Mouse (Mus musculus): ENCODE measurements around the gene Ccdc149.

The Ccdc149 gene

GRCm38 (mm10) chr5:52370901-52371300, 100.4 kb downstream of the Ccdc149 start:
- no peak for DNase-seq (ENCODE audit: low read depth, low spot score)

DNA sequence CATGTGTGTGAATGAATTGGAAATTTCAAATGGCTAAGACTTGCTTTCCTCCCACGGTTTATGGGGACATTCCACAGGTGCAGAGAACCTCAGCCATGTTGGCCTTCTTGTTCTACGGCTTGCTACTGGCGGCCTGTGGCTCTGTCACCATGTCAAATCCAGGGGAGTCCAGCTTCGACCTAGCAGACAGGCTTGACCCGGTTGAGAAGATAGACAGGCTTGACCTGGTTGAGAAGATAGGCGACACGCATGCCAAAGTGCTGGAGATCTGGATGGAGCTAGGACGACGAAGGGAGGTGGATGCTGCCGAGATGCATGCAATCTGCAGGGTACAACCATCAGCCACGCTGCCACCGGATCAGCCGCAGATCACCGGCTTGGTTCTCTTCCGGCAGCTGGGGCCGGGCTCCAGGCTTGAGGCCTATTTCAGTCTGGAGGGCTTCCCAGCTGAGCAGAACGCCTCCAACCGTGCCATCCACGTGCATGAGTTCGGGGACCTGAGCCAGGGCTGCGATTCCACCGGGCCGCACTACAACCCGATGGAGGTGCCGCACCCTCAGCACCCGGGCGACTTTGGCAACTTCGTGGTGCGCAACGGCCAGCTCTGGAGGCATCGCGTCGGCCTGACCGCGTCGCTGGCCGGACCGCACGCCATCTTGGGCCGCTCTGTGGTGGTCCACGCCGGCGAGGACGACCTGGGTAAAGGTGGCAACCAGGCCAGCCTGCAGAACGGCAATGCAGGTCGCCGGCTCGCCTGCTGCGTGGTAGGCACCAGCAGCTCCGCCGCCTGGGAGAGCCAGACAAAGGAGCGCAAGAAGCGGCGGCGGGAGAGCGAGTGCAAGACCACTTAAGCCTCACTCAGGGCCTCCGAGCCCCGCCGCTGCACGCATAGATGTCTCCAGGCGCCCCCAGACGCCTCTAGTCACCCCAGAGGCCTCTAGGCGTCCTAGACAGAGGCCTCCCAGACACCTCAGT, 103.2 kb downstream of the Ccdc149 start:
- no peak for DNase-seq (ENCODE audit: low read depth, low spot score)

DNA sequence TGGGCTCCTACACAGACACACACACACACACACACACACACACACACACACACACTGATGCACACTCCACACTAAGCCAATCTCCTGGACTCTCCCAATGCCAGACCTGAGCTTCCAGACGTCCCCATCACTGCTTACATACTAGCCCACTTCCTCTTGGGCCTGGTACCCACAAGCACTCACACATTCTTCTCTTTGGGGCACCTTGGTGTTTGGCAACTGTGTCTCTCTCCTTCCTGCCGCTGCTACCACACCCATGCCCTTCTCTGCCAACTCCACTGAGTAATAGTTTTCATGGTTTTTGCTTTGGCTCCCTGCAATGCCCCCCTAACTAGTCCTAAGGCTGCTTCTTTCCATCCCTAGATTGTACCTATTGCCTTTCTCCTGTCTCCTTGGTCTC, 104.7 kb downstream of the Ccdc149 start:
- DNase-seq (ENCODE audit: low read depth, low spot score), result no peak

DNA sequence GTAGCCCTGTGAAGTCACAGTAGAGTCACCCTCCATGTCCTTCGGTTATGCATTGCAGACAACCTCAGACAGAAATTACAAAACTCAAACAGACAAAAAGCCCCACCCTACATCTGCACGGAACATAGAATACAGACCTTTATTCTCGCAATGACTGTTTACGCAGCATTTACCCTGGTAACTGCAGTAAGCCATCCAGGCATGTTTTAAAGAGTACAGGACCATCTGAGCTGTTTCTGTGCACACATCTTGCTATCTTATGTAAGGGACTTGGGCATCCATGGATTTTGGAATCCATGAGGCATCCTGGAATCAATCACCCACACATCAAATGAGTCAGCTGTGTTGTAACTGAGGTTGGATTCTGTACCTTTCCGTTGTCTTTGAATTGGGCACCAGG, 105.4 kb downstream of the Ccdc149 start:
- no peak for DNase-seq (ENCODE audit: low read depth, low spot score)

- DNase-seq (ENCODE audit: low read depth, low spot score), result no peak
These were observed 106.8 kb downstream of the Ccdc149 start for GRCm38 (mm10) chr5:52364521-52364920.

DNA sequence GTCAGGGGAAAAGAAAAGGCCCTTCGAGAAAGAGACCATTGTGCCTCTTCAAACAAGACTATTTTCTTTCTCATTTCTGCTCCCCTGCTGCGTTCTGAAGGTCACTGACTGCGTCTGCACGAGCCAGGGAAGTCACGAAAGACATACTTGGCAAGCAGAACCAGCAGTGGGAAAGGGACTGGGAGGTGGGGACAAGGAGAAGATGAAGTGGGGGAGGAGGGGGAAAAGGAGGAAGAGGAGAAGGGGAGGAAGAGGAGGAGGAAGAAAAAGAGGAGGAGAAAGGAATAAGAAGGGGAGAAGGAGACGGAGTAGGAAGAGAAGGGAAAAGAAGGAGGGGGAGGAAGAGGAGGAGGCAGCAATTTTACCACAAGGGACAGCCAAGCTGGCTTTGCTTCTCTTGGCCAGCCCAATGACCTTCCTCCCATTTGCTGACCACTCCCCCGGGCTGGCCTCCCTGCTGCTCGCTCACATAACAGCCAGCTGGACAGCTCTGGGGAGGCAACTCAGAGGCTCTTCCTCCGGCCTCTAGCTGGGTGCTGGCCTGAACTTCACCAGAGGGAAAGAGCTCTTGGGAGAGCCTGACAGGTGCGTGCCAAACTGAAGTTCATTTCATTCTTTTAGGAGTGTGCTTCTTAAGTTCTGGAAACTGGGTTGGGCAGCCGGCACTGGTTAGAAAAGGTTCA, 107.7 kb downstream of the Ccdc149 start, which contains the start of gene Sod3:
Gene Sod3 (plus strand): TSS at position 324 of the 683 bp plus-strand sequence.
- DNase-seq (ENCODE audit: low read depth, low spot score), result no peak

DNA sequence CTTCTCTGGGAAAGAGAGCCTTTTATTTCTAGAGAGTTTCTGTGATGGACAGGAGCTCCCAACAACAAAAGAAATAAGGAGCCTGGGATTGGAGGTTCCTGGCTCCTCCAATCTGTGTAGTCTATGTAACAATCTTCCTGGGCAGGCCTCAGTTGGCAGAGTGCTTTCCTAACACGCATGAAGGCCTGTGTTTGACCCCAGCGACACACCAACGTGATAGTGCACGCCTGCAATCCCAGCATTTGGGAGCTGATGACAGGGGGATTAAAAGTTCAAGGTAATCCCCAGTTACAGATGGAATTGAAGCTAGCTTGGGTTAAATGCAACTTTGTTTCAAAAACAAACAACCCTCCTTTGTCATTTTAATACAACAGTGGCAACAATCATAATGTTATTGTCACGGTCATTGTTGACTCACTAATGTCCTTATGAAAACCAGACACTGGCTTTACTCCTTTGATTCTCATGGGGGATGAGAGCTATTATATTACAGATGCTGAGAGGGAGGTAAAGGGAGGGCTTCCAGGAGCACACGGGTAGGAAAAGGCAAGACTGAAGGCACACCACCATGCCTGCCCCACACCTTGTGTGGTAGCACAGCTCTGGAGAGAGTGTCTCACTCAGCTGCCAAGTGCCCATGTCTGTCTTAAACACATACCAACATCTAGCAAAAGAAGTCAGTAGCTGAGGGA, 108.4 kb downstream of the Ccdc149 start:
- DNase-seq (ENCODE audit: low read depth, low spot score), result no peak

- no peak for DNase-seq (ENCODE audit: low read depth, low spot score)
These were observed 110.9 kb downstream of the Ccdc149 start for GRCm38 (mm10) chr5:52360286-52361049.

- no peak for DNase-seq (ENCODE audit: low read depth, low spot score)
These were observed 113.2 kb downstream of the Ccdc149 start for GRCm38 (mm10) chr5:52358120-52358519.

GRCm38 (mm10) chr5:52357175-52357754, 114.1 kb downstream of the Ccdc149 start:
- DNase-seq (ENCODE audit: low read depth, low spot score), result no peak

DNA sequence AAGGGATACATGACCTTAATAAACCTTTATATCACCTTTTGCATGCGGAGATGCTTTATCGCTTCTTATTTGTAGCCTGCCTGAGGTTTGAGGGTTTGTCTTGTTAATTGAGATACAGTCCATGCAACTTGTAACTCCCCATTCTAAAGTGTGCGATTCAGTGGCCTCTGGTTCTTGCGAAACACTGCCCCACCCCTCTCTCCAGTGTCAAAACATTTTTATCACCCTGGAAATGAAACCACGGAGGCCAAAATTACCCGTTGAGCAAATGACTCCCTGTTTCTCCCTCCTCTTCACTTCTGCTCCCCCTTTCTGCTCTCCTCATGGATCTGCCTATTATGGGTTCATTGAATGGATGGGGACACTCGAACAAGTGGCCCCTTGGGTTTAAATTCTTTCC, 115.7 kb downstream of the Ccdc149 start:
- DNase-seq (ENCODE audit: low read depth, low spot score), result no peak

DNA sequence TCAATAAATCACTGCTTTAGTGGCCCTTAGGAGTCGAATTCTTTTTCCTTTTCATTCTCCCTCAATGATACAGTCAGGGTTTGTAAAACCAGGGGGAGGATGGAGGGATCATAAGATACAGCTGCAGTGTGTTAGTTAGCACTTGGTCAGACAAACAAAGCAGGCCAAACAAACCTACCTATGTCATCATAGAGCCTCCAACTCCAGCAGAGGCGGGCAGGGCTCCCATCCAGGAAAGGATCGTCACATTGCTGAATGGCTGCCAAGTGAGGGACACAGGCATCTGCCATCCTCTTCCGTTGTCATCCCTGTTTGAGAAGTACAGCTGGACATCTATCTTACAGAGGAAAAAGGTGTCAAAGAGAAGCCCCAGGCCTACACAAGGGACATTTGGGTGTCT, 116.9 kb downstream of the Ccdc149 start:
- no peak for DNase-seq (ENCODE audit: low read depth, low spot score)

GRCm38 (mm10) chr5:52352730-52353129, 118.6 kb downstream of the Ccdc149 start:
- DNase-seq (ENCODE audit: low read depth, low spot score), result no peak

- DNase-seq (ENCODE audit: low read depth, low spot score), result no peak
These were observed 119.8 kb downstream of the Ccdc149 start for GRCm38 (mm10) chr5:52351561-52351960.

GRCm38 (mm10) chr5:52350451-52350850, 120.9 kb downstream of the Ccdc149 start:
- no peak for DNase-seq (ENCODE audit: low read depth, low spot score)

DNA sequence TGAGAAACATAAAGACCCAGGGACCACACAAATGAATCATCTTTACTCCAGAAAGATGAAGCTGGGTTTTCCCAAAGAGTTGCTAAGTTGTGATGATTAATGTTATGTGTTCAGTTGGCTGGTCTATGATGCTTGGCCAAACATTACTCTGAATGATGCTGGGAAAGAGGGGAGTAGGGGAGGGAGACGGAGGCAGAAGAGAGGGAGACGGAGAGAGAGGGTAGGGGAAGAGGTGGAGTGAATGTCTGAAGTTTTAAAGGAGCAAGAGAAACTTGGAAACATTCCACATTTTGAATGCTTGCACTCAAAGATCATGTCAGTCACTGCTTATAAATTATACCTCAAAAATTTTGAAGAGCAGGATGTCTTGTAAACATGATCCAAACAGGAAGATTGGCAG, 124.4 kb downstream of the Ccdc149 start:
- DNase-seq (ENCODE audit: low read depth, low spot score), result no peak

- DNase-seq (ENCODE audit: low read depth, low spot score), result no peak
These were observed 132.2 kb downstream of the Ccdc149 start for GRCm38 (mm10) chr5:52339134-52339533.

- no peak for DNase-seq (ENCODE audit: low read depth, low spot score)
These were observed 135.7 kb downstream of the Ccdc149 start for GRCm38 (mm10) chr5:52335590-52335989.

DNA sequence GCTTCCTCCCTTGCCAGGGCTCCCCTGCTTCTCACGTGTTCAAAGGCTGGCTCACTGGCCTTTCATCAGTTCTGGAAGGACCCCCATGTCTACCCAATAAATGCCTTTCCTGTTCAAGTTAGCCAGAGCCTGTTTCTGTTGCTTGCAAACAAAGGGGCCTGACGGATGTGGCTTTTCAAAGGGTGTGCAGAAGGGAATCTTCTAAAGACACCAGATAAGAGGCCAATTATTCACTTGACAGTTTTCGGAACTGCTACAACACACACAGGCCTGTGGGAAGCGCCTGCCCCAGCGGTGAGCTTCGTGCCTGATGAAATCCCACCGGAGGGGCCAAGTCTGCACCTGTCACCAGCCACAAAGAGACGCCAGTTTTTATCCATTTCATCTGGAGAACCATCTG, 139.2 kb downstream of the Ccdc149 start:
- DNase-seq (ENCODE audit: low read depth, low spot score), result no peak
